Mouse (Mus musculus): ENCODE measurements at regions not wholly inside any gene's neighbourhood (a gene's known extent, or its start where the extent isn't known, plus 50 kb on each side); places are given as distances from the start of the nearest gene placed in this dataset.

GRCm38 (mm10) chr12:86830247-86830585 is 54.4 kb downstream of the Irf2bpl start:
- Histone ChIP-seq H3K4me1 (ENCODE audit: control insufficient read depth, insufficient read depth, low read length) (peaks cover 6% of the 10 kb centered on the region), H3K4me3 (ENCODE audit: insufficient read depth, low read length) (no peak overlapping the region), H3K27ac (ENCODE audit: insufficient read depth, low read length) (no peak overlapping the region)
- TF ChIP-seq CTCF (IDR thresholded peaks at IDR 0.05; ENCODE audit: extremely low read depth, insufficient read depth, low read length) (no peak), POLR2A (IDR thresholded peaks at IDR 0.05; ENCODE audit: extremely low read depth, insufficient read depth, low read length) (no peak)

DNA sequence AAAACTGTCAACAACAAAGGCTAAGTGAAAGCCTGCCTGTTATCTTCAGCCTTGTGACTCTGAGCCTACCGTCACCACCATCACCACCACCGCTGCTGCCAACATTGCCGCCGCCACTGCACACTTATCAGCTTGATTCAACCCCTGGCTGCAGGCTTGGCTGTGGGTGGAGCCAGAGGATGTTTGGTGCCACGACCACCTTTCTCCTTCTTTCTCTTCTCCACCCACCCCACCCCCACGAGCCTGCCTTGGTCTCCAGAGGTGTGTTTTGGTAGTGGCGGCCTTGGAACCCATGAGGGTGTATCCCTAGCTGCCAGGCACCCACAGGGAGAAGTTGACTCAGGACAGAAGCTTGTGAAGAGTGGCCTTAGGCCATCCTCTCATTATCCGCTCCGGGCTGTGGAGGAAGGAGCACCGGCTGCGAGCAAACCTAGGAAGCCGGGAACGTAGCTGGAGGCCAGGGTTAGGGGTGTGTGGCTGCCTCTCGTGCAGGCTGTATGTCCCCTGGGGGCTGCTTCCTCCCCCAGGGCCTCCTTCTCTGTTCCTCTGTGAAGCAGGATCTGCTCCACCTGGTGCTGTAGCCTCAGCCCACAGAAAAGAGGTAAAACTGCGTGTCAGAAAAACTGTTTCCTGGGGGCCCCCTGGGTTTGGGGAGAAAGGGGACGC is 54.9 kb downstream of the Irf2bpl start:
- no peak overlapping the region for H3K27ac ChIP-seq (ENCODE audit: insufficient read depth, low read length)

GRCm38 (mm10) chr12:86827241-86827606 is 57.4 kb downstream of the Irf2bpl start:
- Histone ChIP-seq H3K4me1 (ENCODE audit: control insufficient read depth, insufficient read depth, low read length) (peaks cover 13% of the 10 kb centered on the region), H3K4me3 (ENCODE audit: insufficient read depth, low read length) (no peak overlapping the region), H3K27ac (ENCODE audit: insufficient read depth, low read length) (no peak overlapping the region; the same call in 1 of the 2 replicates)
- TF ChIP-seq CTCF (IDR thresholded peaks at IDR 0.05; ENCODE audit: extremely low read depth, insufficient read depth, low read length) (no peak), POLR2A (IDR thresholded peaks at IDR 0.05; ENCODE audit: extremely low read depth, insufficient read depth, low read length) (no peak)

More for the DNA sequence above, 54.9 kb downstream of the Irf2bpl start:
- no peak for TF ChIP-seq POLR2A (IDR thresholded peaks at IDR 0.05; ENCODE audit: extremely low read depth, insufficient read depth, low read length)
- no peak for TF ChIP-seq CTCF (IDR thresholded peaks at IDR 0.05; ENCODE audit: extremely low read depth, insufficient read depth, low read length)
- Histone ChIP-seq H3K4me1 (ENCODE audit: control insufficient read depth, insufficient read depth, low read length) (peaks cover 9% of the 10 kb centered on the region), H3K4me3 (ENCODE audit: insufficient read depth, low read length) (no peak overlapping the region)

GRCm38 (mm10) chr12:86826420-86827240 is 58.0 kb downstream of the Irf2bpl start:
- Histone ChIP-seq H3K4me3 (ENCODE audit: insufficient read depth, low read length) (no peak overlapping the region), H3K27ac (ENCODE audit: insufficient read depth, low read length) (peak overlapping the region; percentile 70; the same call in 1 of the 2 replicates), H3K4me1 (ENCODE audit: control insufficient read depth, insufficient read depth, low read length) (peaks cover 13% of the 10 kb centered on the region)
- TF ChIP-seq POLR2A (IDR thresholded peaks at IDR 0.05; ENCODE audit: extremely low read depth, insufficient read depth, low read length) (no peak), CTCF (IDR thresholded peaks at IDR 0.05; ENCODE audit: extremely low read depth, insufficient read depth, low read length) (no peak)

GRCm38 (mm10) chr12:86825584-86826419 is 58.8 kb downstream of the Irf2bpl start:
- no peak overlapping the region for H3K4me3 ChIP-seq (ENCODE audit: insufficient read depth, low read length)
- no peak overlapping the region for H3K27ac ChIP-seq (ENCODE audit: insufficient read depth, low read length)
- TF ChIP-seq POLR2A (IDR thresholded peaks at IDR 0.05; ENCODE audit: extremely low read depth, insufficient read depth, low read length) (no peak), CTCF (IDR thresholded peaks at IDR 0.05; ENCODE audit: extremely low read depth, insufficient read depth, low read length) (no peak)
- H3K4me1 ChIP-seq (ENCODE audit: control insufficient read depth, insufficient read depth, low read length) = peaks cover 13% of the 10 kb centered on the region

DNA sequence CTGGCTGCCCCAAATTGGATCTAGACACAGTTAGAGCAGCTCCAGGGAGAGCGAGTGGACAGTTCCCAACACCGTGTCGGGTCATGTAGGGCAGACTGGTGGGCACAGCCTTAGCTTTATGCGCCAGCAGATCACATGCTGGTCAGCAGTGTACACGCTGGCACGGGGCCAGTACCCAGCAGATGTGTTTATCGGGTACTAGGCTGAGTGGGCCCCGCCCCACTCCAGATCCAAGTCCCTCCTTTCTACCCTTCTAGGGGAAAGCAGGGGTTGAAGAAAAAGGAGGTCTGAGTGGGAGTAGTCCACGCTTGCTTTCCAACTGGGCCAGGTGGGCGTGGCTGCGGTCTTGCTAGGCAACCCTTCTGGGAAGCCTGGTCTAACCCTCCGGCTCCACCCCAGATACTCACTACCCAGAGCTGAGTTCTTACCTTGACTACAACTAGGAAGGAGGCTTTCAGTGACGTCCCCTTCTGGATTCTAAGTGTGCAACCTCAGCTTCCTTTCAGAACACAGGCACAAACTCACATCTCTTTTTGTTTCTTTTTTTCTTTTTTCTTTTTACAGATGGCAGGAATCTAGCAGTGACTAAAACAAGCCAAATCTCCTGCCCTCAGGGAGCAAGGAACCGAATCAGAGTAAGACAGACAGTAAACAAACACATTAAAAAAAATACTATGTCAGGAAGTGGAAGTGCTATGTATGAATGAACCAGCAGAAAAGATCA is 59.6 kb downstream of the Irf2bpl start:
- H3K27ac ChIP-seq (ENCODE audit: insufficient read depth, low read length) = peak overlapping the region; percentile 99
- H3K4me1 ChIP-seq (ENCODE audit: control insufficient read depth, insufficient read depth, low read length) = peaks cover 13% of the 10 kb centered on the region
- no peak overlapping the region for H3K4me3 ChIP-seq (ENCODE audit: insufficient read depth, low read length)
- no peak for TF ChIP-seq POLR2A (IDR thresholded peaks at IDR 0.05; ENCODE audit: extremely low read depth, insufficient read depth, low read length)
- no peak for TF ChIP-seq CTCF (IDR thresholded peaks at IDR 0.05; ENCODE audit: extremely low read depth, insufficient read depth, low read length)

- TF ChIP-seq CTCF (IDR thresholded peaks at IDR 0.05; ENCODE audit: extremely low read depth, insufficient read depth, low read length) (no peak), POLR2A (IDR thresholded peaks at IDR 0.05; ENCODE audit: extremely low read depth, insufficient read depth, low read length) (peak; percentile 50)
- Histone ChIP-seq H3K27ac (ENCODE audit: insufficient read depth, low read length) (peak overlapping the region; percentile 99), H3K4me1 (ENCODE audit: control insufficient read depth, insufficient read depth, low read length) (peaks cover 13% of the 10 kb centered on the region), H3K4me3 (ENCODE audit: insufficient read depth, low read length) (peak overlapping the region; percentile 9; the same call in 1 of the 2 replicates)
These were observed 60.6 kb downstream of the Irf2bpl start for GRCm38 (mm10) chr12:86823855-86824589.

DNA sequence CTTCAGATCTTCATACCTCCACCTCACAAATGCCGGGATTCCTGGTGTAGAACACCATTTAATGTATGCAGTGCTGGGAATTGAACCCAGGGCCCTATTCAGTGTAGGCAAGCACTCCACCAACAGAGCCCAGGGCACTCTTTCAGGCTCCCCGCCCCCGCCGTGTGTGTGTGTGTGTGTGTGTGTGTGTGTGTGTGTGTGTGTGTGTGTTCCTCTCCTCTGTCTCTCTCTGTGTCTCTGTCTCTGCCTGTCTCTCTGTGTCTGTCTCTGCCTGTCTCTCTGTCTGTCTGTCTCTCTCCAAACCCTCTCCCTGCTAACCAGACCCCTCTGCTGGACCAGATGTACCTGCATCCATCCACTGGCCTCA is 61.1 kb downstream of the Irf2bpl start:
- 0 out of 2 replicates have a peak overlapping the region, but pooled peaks have one; percentile 9 for H3K4me3 ChIP-seq (ENCODE audit: insufficient read depth, low read length)
- peak overlapping the region; percentile 99 for H3K27ac ChIP-seq (ENCODE audit: insufficient read depth, low read length)
- TF ChIP-seq CTCF (IDR thresholded peaks at IDR 0.05; ENCODE audit: extremely low read depth, insufficient read depth, low read length) (no peak), POLR2A (IDR thresholded peaks at IDR 0.05; ENCODE audit: extremely low read depth, insufficient read depth, low read length) (no peak)
- H3K4me1 ChIP-seq (ENCODE audit: control insufficient read depth, insufficient read depth, low read length) = peaks cover 13% of the 10 kb centered on the region
